Mouse (Mus musculus): Measurements from ENCODE around the gene Cobl.
A peak's percentile ranks its signal among the peaks of the same experiment; 100 is the strongest.

DNA sequence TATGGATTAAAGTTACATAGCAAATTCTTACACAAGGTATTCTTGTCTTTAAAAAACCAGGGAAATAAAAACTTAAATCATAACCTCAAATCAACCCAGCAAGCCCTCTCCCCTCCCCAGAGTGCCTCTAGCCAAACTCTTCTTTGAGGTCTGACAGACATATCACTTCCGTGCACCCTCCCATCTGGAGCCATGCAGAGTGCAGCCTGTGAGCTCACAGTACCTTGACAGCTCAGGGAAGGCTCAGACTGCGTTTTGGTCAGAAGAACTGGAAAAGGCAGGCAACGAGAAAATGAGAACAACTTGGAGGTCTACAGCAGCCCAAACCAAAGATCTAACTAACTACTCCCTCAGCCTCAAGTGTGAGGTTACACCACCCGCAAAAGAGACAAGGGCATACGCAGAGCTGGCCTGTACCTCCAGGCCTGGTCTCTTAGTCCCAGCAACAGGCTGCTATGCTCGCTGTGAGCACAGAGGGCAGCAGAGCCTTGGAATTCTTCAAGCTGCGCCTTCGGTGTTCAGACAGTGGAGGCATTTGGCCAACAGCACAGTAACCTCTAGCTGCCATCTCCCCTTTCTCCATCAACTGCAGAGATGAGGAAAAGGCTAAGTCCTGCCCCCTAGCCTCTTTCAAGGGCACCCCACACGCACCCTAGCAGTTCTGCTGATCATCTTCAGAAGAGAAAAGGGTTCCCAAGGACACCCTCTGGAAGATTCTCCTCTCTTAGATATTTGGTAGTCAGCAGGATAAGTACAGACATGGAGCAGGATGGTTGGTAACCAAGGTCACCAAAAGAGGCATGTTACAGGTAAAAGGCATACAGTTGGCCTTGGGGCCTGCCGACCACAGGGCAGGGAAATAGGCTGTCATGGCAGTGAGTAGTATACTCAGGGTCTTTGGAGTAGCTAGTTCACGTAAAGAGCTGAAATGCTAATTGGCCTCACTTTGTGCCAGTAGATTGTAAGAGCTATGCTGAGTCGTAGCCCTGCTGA, 91.4 kb downstream of the Cobl start:
- peak; percentile 79 for TF ChIP-seq CTCF (IDR thresholded peaks at IDR 0.05; ENCODE audit: low read depth)
- TF ChIP-seq EP300 (IDR thresholded peaks at IDR 0.05; ENCODE audit: low read depth) = no peak
